Mouse (Mus musculus): ENCODE results near the gene Cd8a.

- no peak for TF ChIP-seq CTCF (IDR thresholded peaks at IDR 0.05; ENCODE audit: borderline replicate concordance, extremely low read depth, insufficient read depth, insufficient read length)
- TF ChIP-seq POLR2A (IDR thresholded peaks at IDR 0.05; ENCODE audit: borderline replicate concordance, extremely low read depth, insufficient read depth, insufficient read length, poor library complexity, severe bottlenecking), result no peak
Measured at GRCm38 (mm10) chr6:71420848-71421247, 47.6 kb downstream of the Cd8a start.

Data from brain, embryonic 14.5 days (tissue).